Mouse (Mus musculus) cortical plate, adult 2 months (tissue): ENCODE measurements around the gene Scube1. TPM values are rescaled to one million over a fixed set of nuclear protein-coding genes. Genes with fewer than 3 reads are reported as not detected.
A peak's percentile ranks its signal among the peaks of the same experiment; 100 is the strongest.

Source experiments
- H3K27ac ChIP-seq: fragments of 200-500 bp; 2 replicates; pipeline ENCODE4 v1.5.1; 2012; ENCODE audit warnings: low read length, control low read depth, inconsistent platforms; ENCODE audit not compliant: insufficient read depth
- H3K4me1 ChIP-seq: fragments of 200-500 bp; 2 replicates; pipeline ENCODE4 v1.6.1; 2011; ENCODE audit warnings: low read length; ENCODE audit not compliant: control insufficient read depth, insufficient read depth
- H3K4me3 ChIP-seq: fragments of 200-500 bp; 2 replicates; pipeline ENCODE4 v1.5.1; 2011; ENCODE audit warnings: mild to moderate bottlenecking, low read length, control low read depth; ENCODE audit not compliant: insufficient read depth
- CTCF ChIP-seq: fragments of 200-500 bp; IDR thresholded peaks from 2 replicates; pipeline ENCODE4 v1.5.1; 2011; ENCODE audit warnings: mild to moderate bottlenecking, control low read depth, low read length; ENCODE audit not compliant: insufficient read depth; ENCODE audit errors: extremely low read depth
- POLR2A ChIP-seq: fragments of 200-500 bp; IDR thresholded peaks from 2 replicates; pipeline ENCODE4 v1.6.1; 2011; ENCODE audit warnings: mild to moderate bottlenecking, low read length, control low read depth; ENCODE audit not compliant: insufficient read depth; ENCODE audit errors: extremely low read depth
- polyA plus RNA-seq: library from polyadenylated mRNA; depleted of rRNA; stranded (reverse); fragments of >200 nt; gene quantifications from 2 replicates; pipeline ENCODE4 v1.2.3, GENCODE M21; 2012; rRNA removed

Scube1 gene
- polyA plus RNA-seq, 1 experiment, result 26.7 TPM

DNA sequence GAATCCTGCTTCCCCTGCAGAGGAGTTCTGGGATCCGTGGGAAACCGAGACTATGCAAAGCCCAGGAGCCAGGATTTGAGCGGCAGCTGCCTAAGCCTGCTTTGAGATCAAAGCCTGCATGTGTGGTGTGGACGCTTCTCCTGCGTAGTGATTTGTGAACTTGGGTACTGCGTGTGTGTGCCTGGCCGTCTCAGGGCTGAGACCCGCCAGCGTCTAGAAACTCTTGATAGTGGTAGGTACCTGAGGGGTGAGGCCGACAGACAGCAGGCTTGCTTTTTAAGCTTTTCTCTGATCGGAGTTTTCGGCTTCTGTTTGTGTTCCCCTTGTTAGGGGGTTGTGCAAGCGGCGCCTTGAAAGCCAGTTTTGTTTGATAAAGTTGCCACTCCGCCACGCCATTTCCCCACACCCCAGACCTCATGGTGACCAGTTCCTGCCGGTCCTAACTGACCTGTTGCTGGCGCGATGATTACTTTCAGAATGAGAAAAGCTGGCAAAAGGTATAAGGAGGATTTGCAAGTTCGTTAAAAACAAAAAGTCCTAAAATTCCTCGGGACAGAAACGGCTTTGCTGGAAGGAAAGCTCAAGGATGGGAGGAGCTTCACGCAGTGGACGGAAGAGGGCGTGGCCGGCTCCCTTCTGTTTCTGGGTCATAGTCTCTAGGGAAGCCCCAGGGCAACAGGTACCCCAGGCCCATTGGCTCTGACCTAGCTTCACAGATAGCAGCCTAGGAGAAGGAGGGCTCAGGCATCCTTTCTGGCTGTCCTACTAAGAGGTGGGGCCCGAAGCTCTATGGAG, 160.8 kb downstream of the Scube1 start:
- TF ChIP-seq CTCF (no peak), POLR2A (no peak)

DNA sequence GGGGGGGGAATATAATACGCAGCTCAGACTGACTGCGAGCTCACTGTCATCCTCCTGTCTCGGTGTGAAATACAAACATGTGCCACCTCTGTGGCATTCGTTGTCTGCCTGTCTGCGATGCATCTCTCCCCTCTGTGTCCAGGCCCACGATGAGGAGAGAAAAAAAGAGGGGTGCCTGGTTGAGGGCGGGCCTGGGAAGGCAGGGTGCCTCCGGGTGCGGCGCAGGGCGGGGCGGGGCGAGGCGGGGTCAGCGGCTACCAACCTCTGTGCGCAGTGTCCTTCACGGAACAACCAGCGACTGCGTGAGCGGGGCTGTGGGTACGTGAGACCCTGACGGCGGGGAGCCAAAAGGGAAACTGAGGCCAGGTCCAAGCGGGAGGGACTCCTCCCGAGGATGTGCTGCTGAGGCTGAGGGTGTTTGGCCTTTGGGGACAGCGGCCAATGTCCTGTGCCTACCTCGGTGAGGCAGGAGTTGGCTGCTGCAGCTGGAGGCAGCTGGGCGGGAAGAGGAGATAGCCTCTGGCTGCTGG, 161.4 kb downstream of the Scube1 start, which contains the start of the genes Tspo and Mcat:
Tspo (plus strand) TSS at position 266 of the 530 bp plus-strand sequence.
Mcat (minus strand) TSS at position 461 of the 530 bp plus-strand sequence.
- peak within 1 kb of the TSS; percentile 20 for H3K4me3 ChIP-seq
- no peak for TF ChIP-seq POLR2A
- no peak for TF ChIP-seq CTCF
- no peaks in the 10 kb centered on the region for H3K4me1 ChIP-seq
- H3K27ac ChIP-seq, result no peak within 1 kb of the TSS

More for the DNA sequence above, 160.8 kb downstream of the Scube1 start:
- peak overlapping the region; percentile 20 for H3K4me3 ChIP-seq
- H3K4me1 ChIP-seq, result no peaks in the 10 kb centered on the region
- H3K27ac ChIP-seq, result no peak overlapping the region

DNA sequence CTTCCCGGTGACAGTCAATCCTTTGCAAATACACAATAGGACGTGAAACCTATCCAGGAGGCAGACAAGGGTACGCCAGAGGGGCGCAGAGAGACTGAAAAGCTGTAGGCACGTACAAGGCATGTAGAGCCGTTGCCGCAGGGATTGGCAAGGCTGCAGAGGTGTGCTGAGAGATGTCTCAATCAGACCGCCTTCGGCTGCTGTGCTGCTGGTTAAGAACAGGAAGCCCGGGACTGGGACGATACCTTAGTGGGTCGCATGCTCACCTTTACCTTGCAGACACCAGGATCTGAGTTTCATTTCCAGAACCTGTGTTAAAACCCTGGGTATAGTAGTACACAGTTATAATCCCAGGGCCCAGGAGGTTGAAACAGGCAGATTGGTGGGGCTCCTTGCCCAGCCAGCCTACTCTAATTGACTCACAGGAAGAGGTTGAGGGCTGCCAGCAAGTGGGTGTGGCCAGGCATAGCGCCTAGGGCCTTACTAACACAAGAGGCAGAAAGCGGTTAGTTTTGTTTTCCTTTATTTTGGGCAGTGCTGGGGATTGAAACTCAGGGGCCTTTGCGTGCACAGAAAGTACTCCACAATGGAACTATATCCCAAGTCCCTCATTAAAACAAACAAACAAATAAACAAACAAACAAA, 162.1 kb downstream of the Scube1 start:
- Histone ChIP-seq H3K27ac (no peak overlapping the region), H3K4me1 (no peaks in the 10 kb centered on the region), H3K4me3 (no peak overlapping the region)
- TF ChIP-seq CTCF (no peak), POLR2A (no peak)

DNA sequence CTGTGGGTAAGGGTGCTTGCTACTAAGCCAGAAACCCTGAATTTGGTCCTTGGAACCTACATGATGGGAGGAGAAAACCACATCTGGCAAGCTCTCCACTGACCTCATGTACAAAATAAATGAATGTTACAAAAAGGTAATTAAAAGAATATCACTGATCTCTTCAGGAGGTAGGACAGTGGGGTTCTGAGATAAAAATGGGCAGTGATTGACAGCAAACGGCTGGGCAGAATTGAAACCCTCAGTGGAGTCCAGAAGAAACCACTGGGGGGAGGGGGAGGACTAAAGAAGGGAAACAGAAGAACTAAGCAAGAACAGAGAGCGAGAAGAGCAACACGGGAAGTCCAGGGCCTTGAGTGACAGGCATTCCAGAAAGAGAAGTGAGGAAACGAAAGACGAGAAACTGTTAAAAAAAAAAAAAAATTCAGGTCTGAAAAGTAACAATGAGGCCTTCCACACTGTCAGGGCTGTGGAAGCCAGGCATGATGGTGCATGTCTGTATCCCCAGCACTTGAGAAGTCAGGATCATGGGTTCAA, 163.8 kb downstream of the Scube1 start:
- TF ChIP-seq CTCF, result no peak
- no peak for TF ChIP-seq POLR2A
- H3K4me3 ChIP-seq, result no peak overlapping the region
- no peak overlapping the region for H3K27ac ChIP-seq
- no peaks in the 10 kb centered on the region for H3K4me1 ChIP-seq

DNA sequence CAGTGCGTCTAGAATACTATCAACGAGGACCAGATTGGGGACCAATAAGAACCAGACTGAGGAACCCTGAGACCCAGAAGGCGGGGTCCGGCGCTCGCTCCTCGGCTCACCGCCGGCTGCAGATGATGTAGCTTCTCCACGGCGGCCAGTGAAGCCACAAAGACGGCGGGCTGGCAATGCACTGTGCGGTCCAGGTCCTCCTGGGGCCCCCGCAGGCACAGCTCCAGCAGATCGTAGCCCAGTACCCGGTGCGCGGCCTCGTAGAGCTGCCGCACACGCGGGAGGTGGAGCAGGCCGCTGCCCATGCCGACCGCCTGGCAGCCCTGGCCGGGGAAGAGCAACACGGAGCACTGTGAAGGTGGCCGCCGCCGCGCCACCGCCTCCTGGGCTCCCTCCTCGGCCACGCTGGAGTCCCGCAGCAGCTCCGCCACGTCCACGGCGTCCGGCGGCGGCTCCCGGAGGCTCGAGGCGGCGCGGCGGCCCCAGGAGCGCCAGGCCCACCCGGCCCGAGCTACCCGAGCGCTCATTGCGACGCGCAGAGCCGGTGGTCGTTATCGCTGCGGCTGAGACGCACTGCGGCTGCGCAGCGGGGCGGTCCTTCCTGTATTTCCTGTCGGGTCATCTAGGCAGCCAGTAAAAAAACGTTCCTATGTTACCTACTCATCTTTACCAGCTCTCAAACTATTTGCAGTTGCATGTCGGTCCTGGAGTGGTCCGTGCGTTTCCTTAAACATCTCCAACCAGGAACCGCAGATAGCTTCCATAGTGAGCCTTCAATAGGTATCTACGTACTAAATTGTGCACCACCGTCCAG, 169.5 kb downstream of the Scube1 start:
- Histone ChIP-seq H3K27ac (peak overlapping the region; percentile 50; the same call in 1 of the 2 replicates), H3K4me3 (peak overlapping the region; percentile 26), H3K4me1 (peaks cover 2% of the 10 kb centered on the region; the same call in 1 of the 2 replicates)
- TF ChIP-seq POLR2A, result peak; percentile 89
- no peak for TF ChIP-seq CTCF

Other genes starting within 250 kb of the Scube1 start
- 48.5 and 50.1 TPM in 2 replicates for gene Ttll1, start 214.1 kb downstream of the Scube1 start, polyA plus RNA-seq
- gene Bik, start 198.2 kb downstream of the Scube1 start, polyA plus RNA-seq, result 0.28 and 0.31 TPM in 2 replicates
- 10.1 and 11.5 TPM in 2 replicates for gene Tspo, start 161.4 kb downstream of the Scube1 start, polyA plus RNA-seq
- gene Mcat, start 161.2 kb downstream of the Scube1 start, polyA plus RNA-seq, result 26.5 and 32.1 TPM in 2 replicates
- gene Ttll12, start 129.9 kb downstream of the Scube1 start, polyA plus RNA-seq, result 12.7 and 13.5 TPM in 2 replicates
- 160 and 176 TPM in 2 replicates for gene Mpped1, start 54.4 kb upstream of the Scube1 start, polyA plus RNA-seq